Mouse (Mus musculus) mouse trophoblast stem cell (cell line): ENCODE measurements at regions not wholly inside any gene's neighbourhood (a gene's known extent, or its start where the extent isn't known, plus 50 kb on each side); places are given as distances from the start of the nearest gene placed in this dataset.

Experiments
- in situ Hi-C, 2 experiments: fragments of 300-500 bp; cut with MseI, MboI; formaldehyde crosslinking; loops; 2 replicates in 1 of 2; 3 replicates in 1 of 2; pipeline ENCODE4 v1.15.1; 2025

DNA sequence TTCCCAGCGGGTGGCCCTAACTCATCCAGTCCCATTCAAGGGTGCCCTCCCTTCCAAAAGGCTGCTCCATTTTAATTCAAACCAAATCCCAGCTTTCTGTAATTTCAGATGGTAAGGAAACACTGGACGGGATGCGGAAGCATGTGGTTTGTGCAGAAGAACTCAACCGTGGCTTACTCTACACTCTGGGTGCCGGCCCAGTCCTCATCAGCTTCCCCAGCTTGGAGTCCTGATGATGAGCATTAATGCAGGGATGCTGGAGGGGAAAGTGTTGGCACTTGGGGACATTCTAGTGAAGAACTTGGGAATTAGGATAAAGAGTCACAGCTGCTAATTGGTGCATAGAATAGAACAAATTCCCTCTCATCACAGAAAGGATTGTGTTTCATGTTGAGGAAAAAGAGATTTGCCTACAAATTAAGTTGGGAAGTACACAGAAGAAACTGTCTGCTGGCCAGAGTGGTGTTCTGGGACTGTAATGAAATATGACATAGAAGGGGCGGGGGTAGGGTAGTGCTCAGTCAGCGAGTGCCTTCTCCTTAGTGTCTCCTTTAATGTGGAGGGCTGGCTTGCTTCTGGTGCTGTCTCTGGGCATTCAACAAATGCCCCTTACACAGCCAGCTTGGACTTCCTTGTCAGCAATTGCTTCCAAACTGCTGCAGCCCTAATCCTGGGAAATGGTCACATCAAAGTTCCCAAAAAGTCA, 285.0 kb upstream of the Bmper start:
- in situ Hi-C loops, result no loop called here

DNA sequence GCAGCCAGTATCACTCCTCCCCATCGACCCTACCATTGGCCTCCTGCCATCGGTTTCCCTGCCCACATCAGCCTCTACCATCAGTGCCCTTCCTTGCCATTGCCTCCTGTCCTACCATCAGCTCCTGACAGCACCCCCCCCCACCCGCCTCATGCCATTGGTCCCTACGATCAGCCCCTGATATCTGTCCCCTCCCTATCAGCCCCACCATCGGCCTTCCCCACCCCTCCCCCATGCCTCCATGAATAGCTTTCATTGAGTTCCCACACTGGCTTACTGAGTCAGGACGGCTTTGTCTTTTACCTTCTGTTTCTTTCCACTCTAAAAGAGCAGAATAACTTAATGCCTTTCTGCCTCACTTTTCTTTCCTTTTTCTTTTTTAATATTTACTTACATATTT, 277.9 kb upstream of the Bmper start:
- in situ Hi-C loops, result no loop called here

DNA sequence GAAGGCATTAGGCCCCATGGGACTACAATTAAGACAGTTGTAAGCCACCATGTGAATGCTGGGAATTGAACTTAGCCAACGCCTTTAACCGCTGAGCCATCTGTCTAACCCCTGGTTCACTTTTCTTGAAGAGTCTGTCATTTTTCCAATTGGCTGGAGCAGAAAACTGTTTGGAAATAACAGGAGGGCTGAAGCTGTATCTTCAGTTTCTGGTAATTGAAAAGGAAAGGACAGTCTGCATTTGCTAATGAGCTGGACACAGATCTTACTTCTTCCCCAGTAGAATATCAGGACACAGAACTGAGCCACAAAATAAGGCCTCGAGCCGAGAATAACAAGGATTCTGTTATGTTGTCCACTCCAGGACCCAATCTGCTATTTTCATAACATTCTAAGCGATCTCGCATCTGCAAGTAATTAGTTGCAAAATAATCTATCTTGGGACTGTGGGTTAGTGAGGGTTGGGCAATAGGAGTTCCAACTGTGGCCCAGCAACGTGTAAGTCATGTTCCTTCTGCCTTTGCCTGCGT, 277.4 kb upstream of the Bmper start:
- in situ Hi-C loops, result no loop called here

DNA sequence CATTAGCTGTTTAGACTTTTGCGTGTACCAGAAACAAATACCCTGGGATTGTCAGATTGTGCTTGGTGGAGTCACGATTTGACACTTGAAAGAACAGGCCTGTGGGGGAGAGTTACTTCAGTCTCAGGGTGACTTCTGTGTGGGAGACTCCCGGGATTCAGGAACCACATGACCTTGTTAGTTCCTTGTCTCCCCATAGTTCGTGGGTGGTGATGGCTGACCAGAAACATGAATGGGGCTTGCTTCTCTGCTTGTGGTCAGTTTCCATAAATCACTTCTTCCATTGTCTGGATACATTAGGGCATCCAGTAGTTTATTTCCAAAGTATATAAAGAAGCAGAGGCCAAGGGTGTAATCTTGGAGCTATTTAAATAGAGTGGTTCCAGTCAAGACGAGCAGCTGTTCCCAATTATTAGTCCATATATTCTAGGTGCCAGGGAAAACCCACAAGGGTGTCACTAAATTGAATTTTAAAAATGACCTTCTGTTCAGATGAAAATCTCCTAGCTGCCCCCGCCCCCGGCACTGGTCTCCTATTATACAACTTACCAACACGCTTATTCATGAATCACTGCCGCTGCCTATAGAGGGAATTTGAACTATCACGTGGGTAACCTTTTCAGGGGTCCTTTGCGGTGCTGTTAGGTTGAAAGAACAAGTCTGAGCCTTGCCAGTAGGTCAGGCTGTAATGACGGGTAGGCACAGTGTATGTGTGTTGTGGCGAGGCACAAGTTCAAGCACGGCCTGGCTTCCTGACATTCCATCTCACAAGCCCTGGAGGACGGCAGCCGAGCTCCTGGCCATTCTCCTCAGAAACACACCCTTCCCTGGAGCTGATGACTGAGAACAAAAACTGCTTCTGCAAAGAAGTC, 270.1 kb upstream of the Bmper start:
- in situ Hi-C loops, result no loop called here

DNA sequence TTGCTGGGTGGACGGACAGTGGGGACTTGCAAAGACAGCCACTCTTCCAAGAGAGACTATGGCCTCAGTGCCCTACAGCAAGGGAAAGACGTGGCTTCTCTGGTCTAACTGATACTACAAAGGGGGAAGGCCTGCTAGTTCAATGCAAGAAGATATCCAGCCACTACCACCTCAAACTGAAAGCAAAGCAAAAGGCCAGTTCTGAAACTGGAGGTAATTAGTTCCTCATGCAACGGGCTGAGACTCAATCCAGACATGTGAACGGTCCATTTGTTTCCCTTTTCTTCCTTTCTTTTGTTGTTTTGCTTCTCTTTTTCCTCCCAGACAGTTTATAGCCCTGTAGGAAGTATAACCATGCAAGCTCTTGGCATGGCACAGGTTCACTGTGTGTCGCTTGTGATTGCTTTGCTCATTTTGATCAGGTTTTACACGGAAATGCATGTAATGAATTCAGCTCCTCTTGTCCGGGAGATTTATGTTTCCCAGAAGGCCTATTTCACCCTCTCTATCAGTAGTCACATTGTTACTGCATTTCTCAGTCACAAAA, 260.5 kb upstream of the Bmper start:
- in situ Hi-C loops, result no loop called here

DNA sequence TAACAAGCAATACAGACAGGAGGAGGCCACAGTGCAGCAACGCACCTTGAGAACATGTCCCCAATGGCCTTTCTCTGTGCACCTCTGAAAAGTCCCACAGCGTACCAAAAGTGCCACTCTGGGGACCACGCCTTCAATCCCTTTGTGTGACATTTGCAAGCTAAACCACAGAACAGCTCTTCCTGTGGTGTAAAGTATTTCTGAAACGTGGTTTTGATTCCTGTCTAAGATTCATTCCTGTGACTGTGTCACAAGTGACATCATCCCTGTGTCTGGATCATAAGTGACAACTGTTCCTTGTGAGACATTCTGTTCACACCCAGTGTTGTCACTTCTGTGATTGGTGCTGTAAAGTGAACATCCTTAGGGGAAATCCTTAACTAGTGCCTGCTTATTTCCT, 251.6 kb upstream of the Bmper start:
- in situ Hi-C loops, result no loop called here

DNA sequence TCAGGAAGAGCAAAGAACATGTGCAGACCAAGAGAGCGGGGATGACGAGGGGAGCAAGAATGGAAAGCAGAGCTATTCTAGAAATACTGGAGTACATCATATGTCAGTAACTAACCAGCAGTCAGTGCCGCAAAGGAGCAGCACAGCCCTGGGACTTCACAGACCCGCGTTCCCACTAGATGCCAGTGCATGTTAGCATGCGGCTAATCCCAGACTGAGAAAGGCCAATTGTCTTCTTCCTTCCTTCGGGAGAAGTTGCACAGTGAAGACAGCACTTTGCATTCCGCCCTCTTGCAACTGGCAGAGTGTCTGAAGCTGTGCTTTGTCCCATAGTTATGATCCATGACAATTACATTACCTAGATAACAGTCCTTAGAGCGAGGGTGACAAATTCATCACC, 246.1 kb upstream of the Bmper start:
- in situ Hi-C loops, result no loop called here

DNA sequence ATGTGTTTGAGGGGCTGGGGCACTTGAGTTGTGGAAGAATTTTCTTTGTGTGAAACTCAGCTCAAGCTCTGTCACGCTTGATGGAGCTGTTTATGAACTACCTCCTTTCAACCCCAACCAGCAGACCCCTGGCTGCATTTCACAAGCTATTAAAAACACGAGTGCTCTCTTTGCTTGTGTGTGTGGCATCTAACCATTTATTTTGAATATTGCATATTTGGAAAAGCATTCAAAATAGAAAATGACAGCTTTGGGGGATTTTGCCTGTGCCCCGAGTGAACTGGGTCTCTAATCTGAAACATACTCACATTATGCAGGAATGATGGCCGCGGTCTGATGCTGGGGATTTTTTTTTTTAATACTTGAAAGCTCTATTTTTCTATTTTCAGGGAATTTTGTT, 243.2 kb upstream of the Bmper start:
- in situ Hi-C loops, result no loop called here

DNA sequence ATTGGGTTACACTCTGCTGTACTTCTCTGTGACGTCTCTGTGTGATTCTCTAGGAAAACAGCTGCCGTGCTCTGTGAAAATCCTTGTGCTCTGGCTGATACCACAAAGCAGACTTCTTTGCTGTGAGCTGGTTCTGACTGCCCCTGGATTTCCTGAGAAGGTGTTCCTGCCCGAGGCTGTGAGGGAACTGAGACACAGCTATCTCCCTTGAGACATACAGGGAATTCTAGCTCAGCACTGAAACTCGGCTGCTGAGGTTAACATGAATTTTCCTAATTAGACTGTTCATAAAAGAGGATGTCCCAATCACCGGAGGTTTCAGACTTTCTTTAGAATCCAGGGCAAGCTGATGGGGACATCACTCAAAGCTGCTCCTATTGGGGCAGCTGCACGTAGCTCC, 233.4 kb upstream of the Bmper start:
- in situ Hi-C loops, result no loop called here

DNA sequence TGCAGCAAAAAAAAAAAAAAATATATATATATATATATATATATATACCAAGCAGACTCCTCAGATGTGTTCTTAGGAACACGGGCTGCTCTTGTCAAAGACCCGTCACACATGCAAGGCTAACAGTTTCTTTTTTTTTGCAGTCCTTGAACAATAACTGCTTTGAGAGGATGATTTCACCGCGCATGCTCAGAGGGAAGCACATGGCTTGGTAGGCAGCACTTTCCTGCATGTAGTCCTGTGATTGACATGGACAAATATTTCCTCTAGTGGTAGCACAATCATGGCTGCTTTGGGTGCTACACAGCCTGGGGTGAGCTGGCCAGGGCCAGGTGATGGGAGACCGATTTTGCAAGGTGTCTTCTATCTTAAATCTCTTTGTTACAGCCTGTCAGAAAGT, 229.3 kb upstream of the Bmper start:
- in situ Hi-C loops, result loop anchor here in 1 of 2 experiments (10.0 kb wide), 1 partner anchor 279 kb away; no protein-coding TSS in a partner anchor

DNA sequence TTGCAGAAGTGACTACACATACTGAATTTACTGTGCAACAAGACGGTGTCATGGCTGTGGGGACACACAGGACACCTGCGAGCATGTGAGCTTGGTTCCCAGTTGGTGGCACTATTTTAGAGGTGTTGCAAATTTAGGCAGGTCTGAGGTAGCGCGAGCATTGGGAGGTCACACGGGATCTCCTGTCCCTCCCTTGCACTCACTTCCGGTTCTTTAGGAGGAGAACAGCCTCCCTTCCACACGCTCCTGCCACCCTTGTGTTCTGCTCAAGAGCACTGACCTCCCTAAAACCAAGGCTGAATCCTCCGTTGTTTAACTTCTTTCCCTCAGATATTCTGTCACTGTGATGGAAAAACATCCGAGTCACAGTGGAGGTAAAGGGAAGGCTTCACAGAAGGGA, 227.3 kb upstream of the Bmper start:
- in situ Hi-C loops, result loop anchor here in 1 of 2 experiments (10.0 kb wide), 1 partner anchor 281 kb away; no protein-coding TSS in a partner anchor

DNA sequence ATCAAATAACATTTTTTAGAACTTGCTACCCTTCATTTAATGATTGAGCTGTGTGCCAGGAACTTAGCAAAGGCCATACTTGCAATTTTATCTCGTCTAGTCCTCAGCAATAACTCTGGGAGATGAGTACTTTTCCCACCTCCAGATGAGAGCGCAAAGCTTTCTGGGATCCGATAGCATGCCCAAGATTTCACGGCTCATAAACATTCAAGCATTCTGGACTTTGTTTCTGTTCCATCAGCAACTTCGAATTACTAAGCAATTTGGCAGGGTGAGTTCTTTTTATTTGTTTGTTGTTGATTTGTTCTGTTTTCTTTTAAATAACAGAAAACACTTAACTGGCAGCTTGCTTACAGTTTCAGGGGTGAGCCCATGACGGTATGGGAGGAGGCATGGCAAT, 224.6 kb upstream of the Bmper start:
- in situ Hi-C loops, result loop anchor here in 1 of 2 experiments (10.0 kb wide), 1 partner anchor 284 kb away; no protein-coding TSS in a partner anchor

DNA sequence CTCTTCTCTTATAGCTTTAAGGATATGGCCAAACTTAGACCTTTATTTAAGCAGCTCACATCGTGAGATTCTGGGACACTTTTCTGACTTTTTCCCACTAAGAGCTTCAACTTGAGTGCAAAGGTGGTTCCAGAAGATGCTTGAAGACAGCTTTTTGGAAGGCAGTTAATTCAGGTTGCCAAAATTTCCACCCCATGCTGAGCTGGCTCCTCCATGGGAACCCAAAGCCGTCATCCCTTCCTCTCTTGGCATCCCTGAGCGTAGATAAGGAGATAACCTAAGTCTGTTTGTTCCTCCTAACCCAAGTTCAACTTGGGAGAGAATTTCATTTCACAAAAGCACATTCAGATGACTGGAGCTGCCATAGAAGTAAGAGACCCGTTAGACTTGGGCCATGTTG, 223.7 kb upstream of the Bmper start:
- in situ Hi-C loops, result loop anchor here in 1 of 2 experiments (10.0 kb wide), 1 partner anchor 284 kb away; no protein-coding TSS in a partner anchor

DNA sequence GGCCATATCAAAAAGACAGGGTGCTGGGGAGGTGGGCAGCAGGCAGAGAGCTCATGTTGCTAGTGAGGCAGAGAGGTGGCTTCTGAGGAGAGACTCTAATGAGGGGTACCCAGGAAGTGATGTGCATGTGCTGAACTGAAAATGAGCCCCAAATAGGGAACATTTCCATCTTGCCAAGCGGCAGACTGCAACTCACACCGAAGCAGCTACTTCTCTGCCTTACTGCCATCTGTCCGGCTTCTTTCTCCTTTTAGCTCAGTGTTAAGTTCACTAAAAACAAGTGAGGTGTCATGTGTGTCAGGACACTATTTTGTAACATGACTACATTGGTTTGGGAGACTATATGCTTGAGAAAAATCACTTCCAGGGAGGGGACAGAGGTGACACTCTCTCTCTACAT, 222.7 kb upstream of the Bmper start:
- in situ Hi-C loops, result no loop called here

DNA sequence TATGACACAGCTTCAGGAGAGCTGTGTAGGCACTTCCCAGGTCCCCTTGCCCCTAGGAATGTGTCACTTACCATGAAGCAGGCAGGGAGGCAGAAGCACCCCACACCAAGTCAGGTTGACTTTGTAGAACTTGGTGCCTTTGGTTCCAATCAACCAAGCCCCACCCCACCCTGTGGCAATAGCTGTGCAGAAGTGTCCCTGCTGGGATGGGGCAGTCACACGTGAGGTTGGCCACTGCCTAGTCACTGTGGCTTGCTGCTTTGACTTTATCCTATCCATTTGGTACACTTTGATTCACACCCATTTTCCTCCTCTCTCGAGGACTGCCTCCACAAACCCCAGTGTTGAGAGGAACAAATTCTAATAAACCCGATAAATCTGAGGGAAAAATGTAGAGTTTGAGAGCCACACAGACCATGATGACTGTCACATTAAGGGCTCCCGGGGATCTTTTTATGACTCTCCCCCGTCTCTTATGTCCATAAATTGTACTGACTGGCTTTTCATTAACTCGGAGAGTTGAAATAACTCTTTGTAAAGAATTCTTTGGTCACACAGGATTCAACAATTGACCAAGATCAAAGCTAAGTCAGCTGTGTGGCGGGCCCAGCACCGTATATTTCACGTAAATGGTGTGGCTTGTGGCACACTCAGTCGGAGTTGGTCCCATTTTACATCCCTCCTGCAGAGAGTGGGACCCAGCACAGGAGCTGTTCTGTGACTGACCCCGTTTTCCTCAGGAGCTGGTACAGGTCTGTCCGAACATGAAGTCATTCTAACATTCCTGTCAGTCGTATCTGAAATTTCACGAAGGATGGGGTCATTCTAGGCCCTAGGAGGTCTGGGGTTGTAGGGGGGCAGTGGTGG, 219.4 kb upstream of the Bmper start:
- in situ Hi-C loops, result no loop called here

DNA sequence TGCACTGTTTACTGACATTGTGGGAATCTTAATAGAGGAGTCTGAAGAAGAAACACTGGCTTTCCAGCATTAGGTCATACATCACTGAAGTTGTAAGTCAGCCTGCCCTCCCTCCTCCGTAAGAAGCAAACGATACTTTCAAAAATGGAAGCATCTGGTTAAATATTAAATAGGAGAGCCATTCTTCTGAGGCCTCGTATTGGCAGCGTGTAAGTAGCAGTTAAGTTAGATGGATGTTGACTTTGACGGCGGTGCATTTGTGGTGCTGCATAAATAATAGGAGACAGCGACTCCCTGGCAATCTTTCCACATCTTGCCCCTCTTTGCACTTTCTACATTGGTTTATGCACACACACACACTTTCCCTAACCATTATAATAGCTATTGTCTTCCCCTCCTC, 217.9 kb upstream of the Bmper start:
- in situ Hi-C loops, result no loop called here

DNA sequence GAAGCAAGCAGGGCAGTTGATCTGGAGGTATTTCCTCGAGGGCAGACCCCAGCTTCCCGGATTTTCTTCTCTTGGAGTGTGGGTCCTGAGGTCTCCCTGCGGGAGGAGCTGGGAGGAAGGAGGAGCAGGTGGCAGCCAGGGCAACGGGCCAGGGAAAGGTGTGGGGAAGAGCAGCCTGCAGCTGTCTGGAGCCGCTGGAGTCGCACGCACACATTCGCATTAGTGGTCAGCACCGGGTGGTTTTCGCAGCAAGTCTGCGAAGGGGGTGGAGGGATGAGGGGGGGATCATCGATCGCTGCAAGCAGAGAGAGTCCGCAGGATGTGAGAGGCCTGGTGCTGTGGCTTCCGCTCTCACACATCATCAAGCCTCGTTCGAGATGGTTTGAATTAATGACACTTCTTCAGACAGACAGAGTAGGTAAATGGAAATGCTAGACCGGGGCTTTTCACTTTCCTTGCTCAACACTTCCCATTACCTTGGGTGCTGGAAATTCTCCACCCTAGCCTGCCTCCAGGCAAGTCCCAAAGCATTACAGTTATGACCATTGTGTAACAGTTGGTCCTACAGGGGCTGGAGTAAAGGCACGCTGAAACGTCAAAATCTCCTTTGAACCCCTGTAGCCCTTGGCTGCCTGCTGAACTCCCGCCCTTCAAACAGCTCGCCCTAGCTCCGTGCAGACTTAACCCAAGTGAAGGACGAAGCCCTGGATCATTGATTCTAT, 213.3 kb upstream of the Bmper start:
- in situ Hi-C loops, result loop anchor here in 1 of 2 experiments (10.0 kb wide), 1 partner anchor 295 kb away; no protein-coding TSS in a partner anchor

DNA sequence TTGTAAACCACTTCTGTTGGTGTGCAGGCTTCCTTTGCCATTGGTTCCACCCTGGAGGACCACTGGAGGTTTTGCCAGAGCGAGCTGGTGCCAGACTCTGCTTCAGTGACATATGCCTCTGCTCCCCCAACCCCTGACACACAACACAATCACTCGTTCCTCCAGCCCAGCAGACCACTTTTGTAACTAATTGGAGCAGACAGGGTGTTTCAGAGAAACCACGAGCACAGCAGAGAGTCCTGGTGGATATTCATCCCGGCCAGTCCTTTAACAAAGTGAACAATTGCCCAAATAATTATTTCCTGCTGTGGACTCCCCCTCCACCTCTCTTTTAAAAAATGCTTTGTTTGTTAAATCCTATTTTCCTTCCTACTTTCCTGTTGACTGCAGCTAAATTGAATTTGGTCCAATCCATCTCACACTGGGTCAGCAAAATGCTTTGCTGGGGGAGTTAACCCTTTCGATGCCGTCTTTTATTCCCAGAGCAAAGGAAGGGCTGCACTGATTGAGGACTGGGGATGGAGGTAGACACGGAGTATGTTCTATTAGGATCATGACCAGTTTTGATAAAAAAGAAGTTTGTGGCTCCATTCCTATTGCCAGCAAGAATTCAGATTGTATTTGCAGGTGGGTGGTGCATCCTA, 211.4 kb upstream of the Bmper start:
- in situ Hi-C loops, result loop anchor here in 1 of 2 experiments (10.0 kb wide), 1 partner anchor 297 kb away; no protein-coding TSS in a partner anchor

DNA sequence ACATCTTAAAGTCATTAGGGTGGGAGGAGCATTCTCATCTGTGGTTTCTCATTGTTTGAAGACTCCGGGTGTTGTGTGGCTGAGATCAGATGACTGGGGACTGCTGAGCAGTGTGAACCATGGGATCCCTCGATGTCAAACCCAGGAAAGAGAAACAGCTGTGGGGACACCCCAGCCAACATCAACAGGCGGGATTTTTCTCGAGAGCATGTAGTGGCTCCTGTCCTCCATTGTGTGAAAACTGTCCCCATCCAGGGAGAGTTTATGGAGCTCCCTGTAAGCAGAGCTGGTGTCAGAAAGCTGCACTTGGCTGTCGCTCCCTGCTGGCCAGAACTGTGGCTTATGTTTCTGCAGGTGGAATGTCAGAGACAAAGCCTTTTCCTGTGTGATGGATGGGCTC, 210.7 kb upstream of the Bmper start:
- in situ Hi-C loops, result loop anchor here in 1 of 2 experiments (10.0 kb wide), 1 partner anchor 297 kb away; no protein-coding TSS in a partner anchor

DNA sequence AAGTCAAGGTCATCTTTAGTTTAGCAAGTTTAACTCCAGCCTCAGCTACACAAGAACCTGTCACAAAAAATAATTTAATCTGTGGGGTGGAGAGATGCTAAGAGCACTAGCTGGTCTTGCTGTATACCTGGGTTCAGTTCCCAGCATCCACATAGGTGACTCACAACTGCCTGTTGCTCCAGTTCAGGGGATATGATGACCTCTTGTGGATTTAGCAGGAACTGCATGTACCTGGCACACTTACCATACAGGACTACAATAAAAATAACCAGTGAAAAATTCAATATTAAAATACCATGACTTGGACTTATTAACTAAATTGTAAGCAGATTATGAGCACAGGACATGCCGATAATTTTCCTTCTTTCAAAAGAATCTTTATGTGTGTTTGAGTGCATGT, 206.1 kb upstream of the Bmper start:
- in situ Hi-C loops, result loop anchor here in 1 of 2 experiments (10.0 kb wide), 1 partner anchor 302 kb away; no protein-coding TSS in a partner anchor
